Mouse (Mus musculus) CH12.LX (cell line): ENCODE data around the gene Ggact. TPM values are rescaled to one million over a fixed set of nuclear protein-coding genes. Genes with fewer than 3 reads are reported as not detected.

ENCODE experiments used
- DNase-seq: peaks from one replicate; pipeline ENCODE4 v3.0.0-alpha.2; 2013; ENCODE audit errors: extremely low read depth
- H3K27ac ChIP-seq: 2 replicates; pipeline ENCODE4 v1.5.1; 2012; ENCODE audit warnings: low read depth, mild to moderate bottlenecking, control low read depth, moderate library complexity; ENCODE audit not compliant: insufficient read depth
- H3K27me3 ChIP-seq: replicated peaks from 2 replicates; pipeline ENCODE3; 2012; ENCODE audit warnings: inconsistent platforms
- H3K36me3 ChIP-seq, 2 experiments: replicated peaks in 1 of 2; 2 replicates each; pipeline versions ENCODE3 to v1.6.1; 2012; ENCODE audit warnings: inconsistent platforms in 1 of 2, low read length in 1 of 2, mild to moderate bottlenecking in 1 of 2, mixed read lengths in 1 of 2, moderate library complexity in 1 of 2; ENCODE audit not compliant: control insufficient read depth in 1 of 2, insufficient read depth in 1 of 2
- H3K4me1 ChIP-seq, 2 experiments: 2 replicates each; pipeline ENCODE4 v1.6.1; 2012; ENCODE audit warnings: inconsistent platforms in 1 of 2, moderate library complexity in 1 of 2; ENCODE audit not compliant: insufficient read depth in 2 of 2, control insufficient read depth in 1 of 2
- H3K4me2 ChIP-seq: 2 replicates; pipeline ENCODE4 v1.6.1; 2012; ENCODE audit warnings: low read depth, mild to moderate bottlenecking, control low read depth; ENCODE audit not compliant: poor library complexity, insufficient read depth, severe bottlenecking
- H3K4me3 ChIP-seq, 3 experiments: fragments of 150-350 bp in 1 of 3; sonication (generic) in 1 of 3; replicated peaks in 1 of 3; 2 replicates each; pipeline versions ENCODE3 to v1.5.1; 2011 to 2012; ENCODE audit warnings: low read depth in 2 of 3, low read length in 2 of 3, mild to moderate bottlenecking in 2 of 3, moderate library complexity in 2 of 3, control low read depth in 1 of 3, improper control_type of control experiment in 1 of 3, inconsistent platforms in 1 of 3, mixed read lengths in 1 of 3; ENCODE audit not compliant: poor library complexity in 1 of 3
- H3K79me2 ChIP-seq: replicated peaks from 2 replicates; pipeline ENCODE4 v1.6.1; 2012; ENCODE audit warnings: mild to moderate bottlenecking, moderate library complexity; ENCODE audit not compliant: control insufficient read depth, poor library complexity, insufficient read depth, severe bottlenecking; ENCODE audit errors: extremely low read depth
- H3K9ac ChIP-seq: 2 replicates; pipeline ENCODE4 v1.6.1; 2012; ENCODE audit warnings: low read depth, mild to moderate bottlenecking, control low read depth, moderate library complexity; ENCODE audit not compliant: insufficient read depth
- H3K9me3 ChIP-seq: replicated peaks from 2 replicates; pipeline ENCODE3; 2012; ENCODE audit warnings: low read length, inconsistent platforms, mixed read lengths
- CTCF ChIP-seq, 2 experiments: IDR thresholded peaks in 1 of 2; conservative IDR thresholded peaks in 1 of 2; 2 replicates each; pipeline ENCODE4 v1.5.1; 2011 to 2012; ENCODE audit warnings: low read depth in 2 of 2, low read length in 2 of 2, improper control_type of control experiment in 1 of 2, inconsistent platforms in 1 of 2, mild to moderate bottlenecking in 1 of 2, moderate library complexity in 1 of 2
- IRF4 ChIP-seq: IDR thresholded peaks from 2 replicates; pipeline ENCODE4 v1.6.1; 2014; ENCODE audit warnings: low read depth, mild to moderate bottlenecking, inconsistent platforms, low read length, improper control_type of control experiment
- MAX ChIP-seq: IDR thresholded peaks from 2 replicates; pipeline ENCODE4 v1.6.1; 2011; ENCODE audit warnings: low read length, improper control_type of control experiment
- MXI1 ChIP-seq: IDR thresholded peaks from 2 replicates; pipeline ENCODE4 v1.6.1; 2011; ENCODE audit warnings: mild to moderate bottlenecking, low read depth, low read length, improper control_type of control experiment
- RAD21 ChIP-seq: IDR thresholded peaks from 2 replicates; pipeline ENCODE4 v1.6.1; 2011; ENCODE audit warnings: low read depth, mild to moderate bottlenecking, low read length, improper control_type of control experiment, moderate library complexity
- SMC3 ChIP-seq: IDR thresholded peaks from 2 replicates; pipeline ENCODE4 v1.6.1; 2011; ENCODE audit warnings: low read depth, low read length, improper control_type of control experiment
- USF2 ChIP-seq: conservative IDR thresholded peaks from 2 replicates; pipeline ENCODE4 v1.6.1; 2011; ENCODE audit warnings: low read depth, low read length, improper control_type of control experiment
- ZC3H11A ChIP-seq: IDR thresholded peaks from 2 replicates; pipeline ENCODE4 v1.6.1; 2012; ENCODE audit warnings: low read depth, mild to moderate bottlenecking, inconsistent platforms, low read length, improper control_type of control experiment
- ZMIZ1 ChIP-seq: IDR thresholded peaks from 2 replicates; pipeline ENCODE4 v1.6.1; 2012; ENCODE audit warnings: low read depth, mild to moderate bottlenecking, inconsistent platforms, low read length, improper control_type of control experiment
- dilution Hi-C: fragments of 300-500 bp; cut with MboI; formaldehyde crosslinking; loops from 2 replicates; pipeline ENCODE4 v1.14.3; 2020; ENCODE audit warnings: low sequenced_read_pairs; ENCODE audit not compliant: extremely low pct_unique_long_range_greater_than_20kb, extremely low pct_ligation_motif_present
- in situ Hi-C: fragments of 300-500 bp; cut with MboI; formaldehyde crosslinking; loops from 3 replicates; pipeline ENCODE4 v1.14.3; 2019; ENCODE audit warnings: low sequenced_read_pairs, low pct_ligation_motif_present, low pct_unique_long_range_greater_than_20kb, mixed read lengths
- polyA plus RNA-seq: library from polyadenylated mRNA; unstranded; fragments of >175 nt; gene quantifications from 2 replicates; pipeline ENCODE4 v1.2.1, GENCODE M21; 2012; ENCODE audit warnings: low read depth; ENCODE audit not compliant: insufficient read length
- total RNA-seq, 2 experiments: library from RNA; depleted of rRNA; stranded (reverse); fragments of 300-350 nt in 1 of 2; fragments of >200 nt in 1 of 2; gene quantifications; 2 replicates each; pipeline ENCODE4 v1.2.3; 2012 to 2014

Gene Ggact
- total and polyA plus RNA-seq, 3 experiments, result 30.6 to 40.3 (median 31.7) TPM

DNA sequence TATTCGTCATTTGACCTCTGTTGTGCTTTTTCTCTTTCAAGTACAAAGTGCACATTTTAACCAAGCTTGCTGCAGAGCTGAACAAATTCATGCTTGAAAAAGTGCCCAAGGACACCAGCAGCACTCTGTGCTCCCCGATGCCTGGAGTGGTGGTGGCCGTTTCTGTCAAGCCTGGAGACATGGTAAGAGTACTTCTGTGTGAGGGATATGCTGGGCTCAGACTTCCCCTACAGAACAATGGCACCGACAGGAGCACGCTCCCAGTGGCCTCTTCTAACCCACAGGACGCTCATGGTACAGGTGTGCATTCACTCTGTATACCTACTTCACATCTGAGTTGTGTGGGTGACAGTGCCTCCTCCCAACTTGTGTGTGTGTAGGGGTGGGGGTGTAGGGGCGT is 36.8 kb downstream of the Ggact start:
- H3K4me3 ChIP-seq, result no peak overlapping the region
- in situ Hi-C loops (loop anchor here (25.0 kb wide), 2 partner anchors 364 to 664 kb away; no protein-coding TSS in a partner anchor), dilution Hi-C loops (no loop called here)
- H3K9ac ChIP-seq, result no peak overlapping the region
- H3K36me3 ChIP-seq, result peaks cover 10 to 20% of the 10 kb centered on the region in 2 experiments
- no peak overlapping the region for H3K4me2 ChIP-seq
- no peaks in the 10 kb centered on the region for H3K27me3 ChIP-seq
- H3K4me1 ChIP-seq, result peaks cover 0 to 8% of the 10 kb centered on the region in 2 experiments; a peak in 2 of 4 replicates
- no peaks in the 10 kb centered on the region for H3K79me2 ChIP-seq
- no peak for TF ChIP-seq MAX
- no peak for TF ChIP-seq MXI1
- DNase-seq, result no peak
- H3K27ac ChIP-seq, result no peak overlapping the region
- no peaks in the 10 kb centered on the region for H3K9me3 ChIP-seq

DNA sequence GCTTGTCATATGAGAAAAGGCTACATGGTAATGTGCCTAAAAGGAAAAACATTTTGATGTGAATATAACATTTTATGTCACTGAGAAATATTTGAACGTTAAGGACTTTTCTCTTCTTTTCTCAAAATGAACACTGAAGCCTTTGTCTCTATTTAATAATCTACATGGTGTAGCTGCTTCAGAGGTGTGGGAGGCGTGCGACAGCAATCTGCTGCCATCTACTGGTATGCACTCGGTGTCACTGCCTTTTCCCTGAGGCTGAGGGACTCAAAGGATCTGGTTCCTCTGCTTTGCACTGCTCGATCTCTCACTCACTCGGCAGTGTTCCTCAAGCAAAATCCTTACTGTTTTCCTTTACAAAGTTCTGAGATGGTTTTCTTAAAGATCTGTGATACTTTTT is 37.4 kb downstream of the Ggact start:
- dilution Hi-C loops, result no loop called here

DNA sequence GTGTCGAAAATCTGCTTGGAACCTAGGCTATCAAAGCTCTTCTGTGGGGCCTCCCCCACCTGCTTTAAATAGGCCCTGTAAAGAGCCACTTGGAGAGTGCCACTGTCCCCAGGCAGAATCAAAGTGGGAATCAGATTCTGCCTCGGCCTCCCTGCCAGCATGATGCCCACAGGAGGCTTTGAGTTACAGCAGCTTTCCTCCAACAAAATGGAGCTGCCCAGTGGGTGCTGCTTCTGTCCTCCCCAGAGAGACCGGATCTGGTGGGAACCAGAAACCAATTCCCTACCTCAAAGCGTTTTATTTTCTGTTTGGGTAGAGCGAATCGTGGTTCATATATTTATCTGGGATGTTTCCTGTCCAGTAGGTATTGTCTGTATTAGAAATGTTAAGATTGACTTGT is 37.9 kb downstream of the Ggact start:
- dilution Hi-C loops, result no loop called here
- Histone ChIP-seq H3K4me2 (no peak overlapping the region), H3K36me3 (peaks cover 9 to 18% of the 10 kb centered on the region in 2 experiments), H3K27ac (no peak overlapping the region), H3K27me3 (no peaks in the 10 kb centered on the region), H3K4me1 (peaks cover 0 to 8% of the 10 kb centered on the region in 2 experiments; a peak in 2 of 4 replicates), H3K4me3 (no peak overlapping the region), H3K79me2 (no peaks in the 10 kb centered on the region)
- no peak for DNase-seq
- TF ChIP-seq MXI1, result no peak
- no peak for TF ChIP-seq ZMIZ1
- TF ChIP-seq, all 38 proteins: peak for 0
- Histone ChIP-seq H3K9ac (no peak overlapping the region), H3K9me3 (no peaks in the 10 kb centered on the region)
- in situ Hi-C loops, result loop anchor here (25.0 kb wide), 2 partner anchors 363 to 663 kb away; no protein-coding TSS in a partner anchor

More for the DNA sequence above, 37.4 kb downstream of the Ggact start:
- no peaks in the 10 kb centered on the region for H3K27me3 ChIP-seq
- H3K9ac ChIP-seq, result no peak overlapping the region
- in situ Hi-C loops, result loop anchor here (25.0 kb wide), 2 partner anchors 364 to 664 kb away; no protein-coding TSS in a partner anchor
- DNase-seq, result peak; percentile 73
- peaks cover 9 to 18% of the 10 kb centered on the region in 2 experiments for H3K36me3 ChIP-seq
- no peaks in the 10 kb centered on the region for H3K9me3 ChIP-seq
- no peak for TF ChIP-seq MXI1
- peak; percentile 91 for TF ChIP-seq SMC3
- TF ChIP-seq USF2, result no peak
- 0 out of 2 replicates have a peak, but pooled peaks have one; percentile 8 for TF ChIP-seq IRF4
- peak; percentile 96 for TF ChIP-seq RAD21
- TF ChIP-seq ZC3H11A, result peak; percentile 68
- peak; percentile 90 to 94 for TF ChIP-seq CTCF (conservative IDR thresholded peaks at IDR 0.05 in 1 of 2, IDR thresholded peaks at IDR 0.05 in 1 of 2; ENCODE audit: low read depth in 2 of 2, low read length in 2 of 2)
- TF ChIP-seq, all 38 proteins: peak for 5
- Histone ChIP-seq H3K79me2 (no peaks in the 10 kb centered on the region), H3K27ac (no peak overlapping the region), H3K4me3 (no peak overlapping the region), H3K4me2 (no peak overlapping the region), H3K4me1 (peaks cover 0 to 8% of the 10 kb centered on the region in 2 experiments; a peak in 2 of 4 replicates)
